Comparison of ENCODE assay signal across 8 mouse cellular contexts in genomic region chr1:154726361-154727161, GRCm38 (mm10).
DNase-seq lines count a peak whose midpoint lies in the region; ATAC-seq lines count a peak whose summit lies in the region.

No protein-coding gene starts in this region.

- DNase-seq in kidney, adult 18-20 months, result peak; percentile 10
- no peak for DNase-seq in kidney, adult 8-10 months
- peak; percentile 20 for DNase-seq in adrenal gland, postnatal 25 days
- peak; percentile 72 for DNase-seq in embryo, embryonic 9.5 days (ENCODE audit: extremely low spot score)
- DNase-seq in retina, postnatal 7 days (ENCODE audit: low read depth, low spot score), result peak; percentile 37
- no peak for DNase-seq in thymus, postnatal 14 days

- peaks cover 46% of the 10 kb centered on the region for H3K27me3 ChIP-seq in hindbrain, embryonic 13.5 days
- H3K27me3 ChIP-seq in liver, embryonic 12.5 days (replicated peaks), result peaks cover 71% of the 10 kb centered on the region

- peak overlapping the region; percentile 85 for H3K4me2 ChIP-seq in hindbrain, embryonic 13.5 days
- H3K4me2 ChIP-seq in liver, embryonic 12.5 days, result peak overlapping the region; percentile 49

- 1% methylated on average over 45 of the region's 45 CpGs for WGBS in hindbrain, embryonic 13.5 days
- WGBS in liver, embryonic 12.5 days (ENCODE audit: insufficient replicate concordance), result 3% methylated on average over 45 of the region's 45 CpGs

- no peaks in the 10 kb centered on the region for H3K9me3 ChIP-seq in hindbrain, embryonic 13.5 days
- H3K9me3 ChIP-seq in liver, embryonic 12.5 days (replicated peaks), result no peaks in the 10 kb centered on the region

- peak overlapping the region; percentile 76 for H3K9ac ChIP-seq in hindbrain, embryonic 13.5 days
- H3K9ac ChIP-seq in liver, embryonic 12.5 days, result no peak overlapping the region

- ATAC-seq in hindbrain, embryonic 13.5 days (ENCODE audit: low FRiP score), result peak; percentile 71
- no peak for ATAC-seq in liver, embryonic 12.5 days

- H3K36me3 ChIP-seq in hindbrain, embryonic 13.5 days, result no peaks in the 10 kb centered on the region
- H3K36me3 ChIP-seq in liver, embryonic 12.5 days, result no peaks in the 10 kb centered on the region

- H3K4me3 ChIP-seq in hindbrain, embryonic 13.5 days, result peak overlapping the region; percentile 56
- H3K4me3 ChIP-seq in liver, embryonic 12.5 days, result peak overlapping the region; percentile 19; the same call in 1 of the 2 replicates

- peaks cover 42% of the 10 kb centered on the region for H3K4me1 ChIP-seq in hindbrain, embryonic 13.5 days (replicated peaks)
- peaks cover 7% of the 10 kb centered on the region; the same call in 1 of the 2 replicates for H3K4me1 ChIP-seq in liver, embryonic 12.5 days

- peak overlapping the region; percentile 73 for H3K27ac ChIP-seq in hindbrain, embryonic 13.5 days
- no peak overlapping the region for H3K27ac ChIP-seq in liver, embryonic 12.5 days

Comparison
In these comparisons a context has a peak if more than half of its experiments do, and no peak if none do; other contexts are left out.
1. DNase-seq: peak in kidney, adult 18-20 months (single experiment), adrenal gland, postnatal 25 days (single experiment), embryo, embryonic 9.5 days (single experiment) and retina, postnatal 7 days (single experiment); none in kidney, adult 8-10 months (0 of 2) and thymus, postnatal 14 days (single experiment).